ENCODE assay signal across 19 mouse cellular contexts in genomic region chr6:129160103-129160502, GRCm38 (mm10). TPM values are rescaled to one million over a fixed set of nuclear protein-coding genes. Genes with fewer than 3 reads are reported as not detected.
DNase-seq lines count a peak whose midpoint lies in the region; ATAC-seq and TF ChIP-seq lines count a peak whose summit lies in the region.
"Had no signal": no experiment of that assay in that cellular context is flagged by ENCODE, and none has a peak within 500 bp of the region (broad histone marks: within the 10 kb centered on the region; RNA-seq: fewer than 3 reads in every experiment).

No protein-coding gene starts in this region.

- no peak for TF ChIP-seq CTCF in heart, postnatal 0 days (IDR thresholded peaks at IDR 0.05; ENCODE audit: low read depth)

- H3K4me2 ChIP-seq in heart, postnatal 0 days (ENCODE audit: low read depth, low read length), result no peak overlapping the region
- H3K4me2 ChIP-seq in liver, embryonic 15.5 days, result no peak overlapping the region
- no peak overlapping the region for H3K4me2 ChIP-seq in liver, embryonic 12.5 days
- no peak overlapping the region for H3K4me2 ChIP-seq in midbrain, embryonic 16.5 days (ENCODE audit: low read length)
- H3K4me2 ChIP-seq: embryonic facial prominence, embryonic 13.5 days; heart, embryonic 15.5 days; hindbrain, embryonic 15.5 days; neural tube, embryonic 12.5 days had no signal

- WGBS in heart, postnatal 0 days, result 54% methylated on average over 3 of the region's 3 CpGs
- 76% methylated on average over 3 of the region's 3 CpGs for WGBS in liver, embryonic 15.5 days (ENCODE audit: insufficient replicate concordance)
- WGBS in liver, embryonic 12.5 days (ENCODE audit: insufficient replicate concordance), result 77% methylated on average over 3 of the region's 3 CpGs
- WGBS in midbrain, embryonic 16.5 days, result 94% methylated on average over 3 of the region's 3 CpGs

- H3K27ac ChIP-seq in heart, postnatal 0 days (ENCODE audit: low read depth), result no peak overlapping the region
- no peak overlapping the region for H3K27ac ChIP-seq in liver, embryonic 15.5 days (replicated peaks)
- H3K27ac ChIP-seq in liver, embryonic 12.5 days, result no peak overlapping the region
- H3K27ac ChIP-seq in midbrain, embryonic 16.5 days (ENCODE audit: low read length), result no peak overlapping the region
- H3K27ac ChIP-seq: embryonic facial prominence, embryonic 13.5 days; forebrain, embryonic 10.5 days; heart, embryonic 15.5 days; hindbrain, embryonic 15.5 days; neural tube, embryonic 12.5 days had no signal

- peak; percentile 41 for ATAC-seq in heart, postnatal 0 days (ENCODE audit: insufficient read depth, low read depth)
- peak; percentile 40; the same call in 1 of the 2 replicates for ATAC-seq in liver, embryonic 15.5 days (ENCODE audit: insufficient read depth)
- ATAC-seq in liver, embryonic 12.5 days, result no peak
- ATAC-seq in midbrain, embryonic 16.5 days, result no peak

- TF ChIP-seq EP300 in heart, postnatal 0 days (IDR thresholded peaks at IDR 0.05; ENCODE audit: low read depth), result 0 out of 2 replicates have a peak, but pooled peaks have one; percentile 36

- no peak overlapping the region for H3K4me3 ChIP-seq in heart, postnatal 0 days (ENCODE audit: low read depth, low read length)
- H3K4me3 ChIP-seq in liver, embryonic 15.5 days (replicated peaks), result no peak overlapping the region
- H3K4me3 ChIP-seq in liver, embryonic 12.5 days, result no peak overlapping the region
- H3K4me3 ChIP-seq in midbrain, embryonic 16.5 days (ENCODE audit: low read depth, low read length), result no peak overlapping the region
- H3K4me3 ChIP-seq: embryonic facial prominence, embryonic 13.5 days; forebrain, embryonic 10.5 days; heart, embryonic 15.5 days; hindbrain, embryonic 15.5 days; neural tube, embryonic 12.5 days had no signal

- H3K9me3 ChIP-seq in heart, postnatal 0 days (replicated peaks; ENCODE audit: control insufficient read depth, low read length), result no peaks in the 10 kb centered on the region
- H3K9me3 ChIP-seq in liver, embryonic 15.5 days (replicated peaks), result no peaks in the 10 kb centered on the region
- no peaks in the 10 kb centered on the region for H3K9me3 ChIP-seq in liver, embryonic 12.5 days (replicated peaks)
- H3K9me3 ChIP-seq in midbrain, embryonic 16.5 days (replicated peaks; ENCODE audit: control insufficient read depth, low read length, poor library complexity, severe bottlenecking), result no peaks in the 10 kb centered on the region
- H3K9me3 ChIP-seq: embryonic facial prominence, embryonic 13.5 days; forebrain, embryonic 10.5 days; heart, embryonic 15.5 days; hindbrain, embryonic 15.5 days; neural tube, embryonic 12.5 days had no signal

- intact Hi-C loops in heart, postnatal 25 days (cut with DNase I), result no loop called here

- no peak overlapping the region for H3K9ac ChIP-seq in heart, postnatal 0 days (replicated peaks; ENCODE audit: low read depth, low read length)
- H3K9ac ChIP-seq in liver, embryonic 15.5 days, result no peak overlapping the region
- H3K9ac ChIP-seq in liver, embryonic 12.5 days, result no peak overlapping the region
- H3K9ac ChIP-seq in midbrain, embryonic 16.5 days (ENCODE audit: low read depth, low read length), result no peak overlapping the region
- H3K9ac ChIP-seq: embryonic facial prominence, embryonic 13.5 days; heart, embryonic 15.5 days; hindbrain, embryonic 15.5 days; neural tube, embryonic 12.5 days had no signal

- DNase-seq in adrenal gland, postnatal 10 days, result peak; percentile 47
- no peak for DNase-seq in adrenal gland, postnatal 25 days
- no peak for DNase-seq in heart, postnatal 0 days (ENCODE audit: low spot score)
- no peak for DNase-seq in heart, postnatal 25 days (ENCODE audit: low spot score)
- peak; percentile 44 for DNase-seq in lung, postnatal 25 days (ENCODE audit: low spot score)
- DNase-seq: cerebellum, adult 8-10 months; right cerebral cortex, postnatal 25 days had no signal

- H3K36me3 ChIP-seq in heart, postnatal 0 days (replicated peaks; ENCODE audit: control insufficient read depth, insufficient read depth, low read length), result no peaks in the 10 kb centered on the region
- H3K36me3 ChIP-seq in liver, embryonic 15.5 days (replicated peaks), result no peaks in the 10 kb centered on the region
- no peaks in the 10 kb centered on the region for H3K36me3 ChIP-seq in liver, embryonic 12.5 days
- H3K36me3 ChIP-seq in midbrain, embryonic 16.5 days (ENCODE audit: control insufficient read depth, insufficient read depth, low read length), result no peaks in the 10 kb centered on the region
- H3K36me3 ChIP-seq: embryonic facial prominence, embryonic 13.5 days; forebrain, embryonic 10.5 days; heart, embryonic 15.5 days; hindbrain, embryonic 15.5 days; neural tube, embryonic 12.5 days had no signal

- no peaks in the 10 kb centered on the region for H3K27me3 ChIP-seq in heart, postnatal 0 days (ENCODE audit: control insufficient read depth, insufficient read depth, low read length)
- no peaks in the 10 kb centered on the region for H3K27me3 ChIP-seq in liver, embryonic 15.5 days
- H3K27me3 ChIP-seq in liver, embryonic 12.5 days (replicated peaks), result no peaks in the 10 kb centered on the region
- H3K27me3 ChIP-seq in midbrain, embryonic 16.5 days (ENCODE audit: control insufficient read depth, insufficient read depth, low read depth, low read length), result no peaks in the 10 kb centered on the region
- H3K27me3 ChIP-seq: embryonic facial prominence, embryonic 13.5 days; heart, embryonic 15.5 days; hindbrain, embryonic 15.5 days; neural tube, embryonic 12.5 days had no signal

- no peaks in the 10 kb centered on the region for H3K4me1 ChIP-seq in heart, postnatal 0 days (ENCODE audit: control insufficient read depth, insufficient read depth)
- no peaks in the 10 kb centered on the region for H3K4me1 ChIP-seq in liver, embryonic 15.5 days (replicated peaks)
- no peaks in the 10 kb centered on the region for H3K4me1 ChIP-seq in liver, embryonic 12.5 days
- no peaks in the 10 kb centered on the region for H3K4me1 ChIP-seq in midbrain, embryonic 16.5 days (ENCODE audit: control insufficient read depth, insufficient read depth, low read length)
- H3K4me1 ChIP-seq: embryonic facial prominence, embryonic 13.5 days; forebrain, embryonic 10.5 days; heart, embryonic 15.5 days; hindbrain, embryonic 15.5 days; neural tube, embryonic 12.5 days had no signal

RNA-seq across cellular contexts. Expression of gene Clec2d, which starts 20.3 kb away (rescaled TPM):
- 10 to 100 TPM; 78.5 to 78.6 TPM for total RNA-seq in adrenal gland, postnatal 10 days (2021)
- 42.2 and 43.0 TPM in 2 replicates for total RNA-seq in adrenal gland, postnatal 25 days (2021)
- 24.4 and 67.2 TPM in 2 replicates for total RNA-seq in heart, postnatal 0 days (2014; rRNA removed; ENCODE audit: low replicate concordance)
- polyA plus RNA-seq in heart, postnatal 0 days (2015; fragmentation: Nextera tagmentation; extraction: Ambion mirVana), result 0.47 and 0.49 TPM in 2 replicates
- 10 to 100 TPM; 36.3 to 40.3 TPM for total RNA-seq in heart, postnatal 25 days (2021)
- polyA plus RNA-seq in liver, embryonic 15.5 days (2015; fragmentation: Nextera tagmentation; extraction: Ambion mirVana), result 0.58 and 0.59 TPM in 2 replicates
- polyA plus RNA-seq in liver, embryonic 12.5 days (2016; fragmentation: Nextera tagmentation; extraction: Ambion mirVana), result not detected in 2 replicates
- polyA plus RNA-seq in midbrain, embryonic 16.5 days (2015; fragmentation: Nextera tagmentation; extraction: Ambion mirVana), result not detected in 2 replicates
- polyA plus RNA-seq: forebrain, embryonic 10.5 days; neural tube, embryonic 12.5 days had no signal

RNA-seq across cellular contexts. Expression of gene Clec2e, which starts 59.4 kb away (rescaled TPM):
- total RNA-seq in adrenal gland, postnatal 10 days (2021), result not detected
- total RNA-seq in adrenal gland, postnatal 25 days (2021), result not detected in 2 replicates
- total RNA-seq in heart, postnatal 0 days (2014; rRNA removed; ENCODE audit: low replicate concordance), result not detected in 2 replicates
- not detected in 2 replicates for polyA plus RNA-seq in heart, postnatal 0 days (2015; fragmentation: Nextera tagmentation; extraction: Ambion mirVana)
- total RNA-seq in heart, postnatal 25 days (2021), result under 1 TPM; 0.10 to 0.20 TPM
- not detected in 2 replicates for polyA plus RNA-seq in liver, embryonic 15.5 days (2015; fragmentation: Nextera tagmentation; extraction: Ambion mirVana)
- polyA plus RNA-seq in liver, embryonic 12.5 days (2016; fragmentation: Nextera tagmentation; extraction: Ambion mirVana), result not detected in 2 replicates
- not detected in 2 replicates for polyA plus RNA-seq in midbrain, embryonic 16.5 days (2015; fragmentation: Nextera tagmentation; extraction: Ambion mirVana)
- total RNA-seq: layer of hippocampus, postnatal 25 days; left cerebral cortex, postnatal 36 days; megakaryocyte-erythroid progenitor cell, adult 5-6 weeks had no signal
- polyA plus RNA-seq: cortical plate, adult 2 months; embryonic facial prominence, embryonic 13.5 days; forebrain, embryonic 10.5 days; heart, embryonic 15.5 days; hindbrain, embryonic 15.5 days; neural tube, embryonic 12.5 days had no signal

Comparison
In these comparisons a context has a peak if more than half of its experiments do, and no peak if none do; other contexts are left out.
1. DNase-seq: peak in adrenal gland, postnatal 10 days (single experiment) and lung, postnatal 25 days (single experiment); none in adrenal gland, postnatal 25 days (single experiment), heart, postnatal 0 days (single experiment) and heart, postnatal 25 days (single experiment).
2. ATAC-seq: peak in heart, postnatal 0 days (single experiment) and liver, embryonic 15.5 days (single experiment); none in liver, embryonic 12.5 days (single experiment) and midbrain, embryonic 16.5 days (single experiment).